Comparison of ENCODE assay signal across 29 mouse cellular contexts in genomic region chr2:49364546-49364945, GRCm38 (mm10).
A peak's percentile ranks its signal among the peaks of the same experiment; 100 is the strongest.
DNase-seq lines count a peak whose midpoint lies in the region; ATAC-seq lines count a peak whose summit lies in the region.
"Had no signal": no experiment of that assay in that cellular context is flagged by ENCODE, and none has a peak within 500 bp of the region (broad histone marks: within the 10 kb centered on the region; RNA-seq: fewer than 3 reads in every experiment).

No protein-coding gene starts in this region.

- H3K4me1 ChIP-seq in embryonic facial prominence, embryonic 15.5 days, result no peaks in the 10 kb centered on the region
- no peaks in the 10 kb centered on the region for H3K4me1 ChIP-seq in stomach, embryonic 16.5 days (ENCODE audit: control insufficient read depth, insufficient read depth, low read length)
- H3K4me1 ChIP-seq: embryonic facial prominence, embryonic 12.5 days; forebrain, embryonic 12.5 days; intestine, embryonic 15.5 days; liver, embryonic 13.5 days; midbrain, embryonic 13.5 days; neural tube, embryonic 13.5 days had no signal

- no peak overlapping the region for H3K9ac ChIP-seq in embryonic facial prominence, embryonic 15.5 days
- H3K9ac ChIP-seq in stomach, embryonic 16.5 days (ENCODE audit: low read length), result no peak overlapping the region
- H3K9ac ChIP-seq: embryonic facial prominence, embryonic 12.5 days; forebrain, embryonic 12.5 days; intestine, embryonic 15.5 days; limb, embryonic 15.5 days; liver, embryonic 13.5 days; midbrain, embryonic 13.5 days; neural tube, embryonic 13.5 days had no signal

- H3K4me3 ChIP-seq in embryonic facial prominence, embryonic 15.5 days (replicated peaks), result no peak overlapping the region
- no peak overlapping the region for H3K4me3 ChIP-seq in stomach, embryonic 16.5 days (replicated peaks; ENCODE audit: low read length)
- H3K4me3 ChIP-seq: embryonic facial prominence, embryonic 12.5 days; erythroblast, embryonic 14.5 days; forebrain, embryonic 12.5 days; intestine, embryonic 15.5 days; limb, embryonic 15.5 days; liver, embryonic 13.5 days; midbrain, embryonic 13.5 days; neural tube, embryonic 13.5 days had no signal

- H3K4me2 ChIP-seq in embryonic facial prominence, embryonic 15.5 days (replicated peaks), result no peak overlapping the region
- H3K4me2 ChIP-seq in stomach, embryonic 16.5 days (ENCODE audit: low read depth, low read length), result no peak overlapping the region
- H3K4me2 ChIP-seq: embryonic facial prominence, embryonic 12.5 days; forebrain, embryonic 12.5 days; intestine, embryonic 15.5 days; limb, embryonic 15.5 days; liver, embryonic 13.5 days; midbrain, embryonic 13.5 days; neural tube, embryonic 13.5 days had no signal

- no peaks in the 10 kb centered on the region for H3K9me3 ChIP-seq in embryonic facial prominence, embryonic 15.5 days (replicated peaks)
- H3K9me3 ChIP-seq in stomach, embryonic 16.5 days (replicated peaks; ENCODE audit: control insufficient read depth, low read length), result no peaks in the 10 kb centered on the region
- H3K9me3 ChIP-seq: embryonic facial prominence, embryonic 12.5 days; forebrain, embryonic 12.5 days; intestine, embryonic 15.5 days; limb, embryonic 15.5 days; liver, embryonic 13.5 days; midbrain, embryonic 13.5 days; neural tube, embryonic 13.5 days had no signal

- no peak overlapping the region for H3K27ac ChIP-seq in embryonic facial prominence, embryonic 15.5 days (replicated peaks)
- peak overlapping the region; percentile 18; the same call in 1 of the 2 replicates for H3K27ac ChIP-seq in stomach, embryonic 16.5 days (ENCODE audit: low read length)
- H3K27ac ChIP-seq: embryonic facial prominence, embryonic 12.5 days; forebrain, embryonic 12.5 days; hindbrain, postnatal 0 days; intestine, embryonic 15.5 days; limb, embryonic 15.5 days; liver, embryonic 13.5 days; midbrain, embryonic 13.5 days; neural tube, embryonic 13.5 days had no signal

- H3K36me3 ChIP-seq in embryonic facial prominence, embryonic 15.5 days, result no peaks in the 10 kb centered on the region
- H3K36me3 ChIP-seq in stomach, embryonic 16.5 days (ENCODE audit: control insufficient read depth, insufficient read depth, low read length), result no peaks in the 10 kb centered on the region
- H3K36me3 ChIP-seq: embryonic facial prominence, embryonic 12.5 days; forebrain, embryonic 12.5 days; intestine, embryonic 15.5 days; limb, embryonic 15.5 days; liver, embryonic 13.5 days; midbrain, embryonic 13.5 days; neural tube, embryonic 13.5 days had no signal

- H3K27me3 ChIP-seq in embryonic facial prominence, embryonic 15.5 days, result no peaks in the 10 kb centered on the region
- H3K27me3 ChIP-seq in stomach, embryonic 16.5 days (ENCODE audit: control insufficient read depth, insufficient read depth, low read length), result no peaks in the 10 kb centered on the region
- H3K27me3 ChIP-seq: CH12.LX; embryonic facial prominence, embryonic 12.5 days; intestine, embryonic 15.5 days; limb, embryonic 15.5 days; liver, embryonic 13.5 days; midbrain, embryonic 13.5 days; neural tube, embryonic 13.5 days had no signal

- peak; percentile 24; the same call in 1 of the 2 replicates for ATAC-seq in embryonic facial prominence, embryonic 15.5 days (ENCODE audit: insufficient number of reproducible peaks, low FRiP score, low TSS enrichment, low read depth)
- ATAC-seq in stomach, embryonic 16.5 days (ENCODE audit: insufficient read depth, low FRiP score), result no peak
- ATAC-seq: hindbrain, postnatal 0 days; intestine, embryonic 15.5 days; lung, postnatal 0 days; midbrain, embryonic 13.5 days had no signal

- peak; percentile 20 for DNase-seq in embryo, embryonic 10 days (ENCODE audit: low spot score)
- DNase-seq in embryo, embryonic 9.5 days (ENCODE audit: extremely low spot score), result no peak
- peak; percentile 79 for DNase-seq in ES-CJ7 (ENCODE audit: low read depth, low spot score)
- DNase-seq in adrenal gland, postnatal 36 days, result no peak
- no peak for DNase-seq in thymus, postnatal 10 days (ENCODE audit: low spot score in 2 of 2)
- DNase-seq: adrenal gland, postnatal 10 days; cerebellum, adult 11-12 months; cerebellum, adult 9-11 months; gastrocnemius, postnatal 10 days; heart, postnatal 14 days; kidney, adult 2 months; kidney, postnatal 4 days; liver, embryonic 13.5 days; lung, adult 18-20 months; lung, postnatal 4 days; right cerebral cortex, postnatal 4 days; thymus, postnatal 14 days had no signal

- WGBS in embryonic facial prominence, embryonic 15.5 days, result 27% methylated on average over 5 of the region's 5 CpGs
- WGBS in stomach, embryonic 16.5 days, result 44% methylated on average over 5 of the region's 5 CpGs

Comparison
In these comparisons a context has a peak if more than half of its experiments do, and no peak if none do; other contexts are left out.
1. DNase-seq: peak in embryo, embryonic 10 days (single experiment) and ES-CJ7 (single experiment); none in embryo, embryonic 9.5 days (single experiment), adrenal gland, postnatal 36 days (0 of 2) and thymus, postnatal 10 days (0 of 2).